Comparison of ENCODE assay signal across 22 mouse cellular contexts in the genomic region with DNA sequence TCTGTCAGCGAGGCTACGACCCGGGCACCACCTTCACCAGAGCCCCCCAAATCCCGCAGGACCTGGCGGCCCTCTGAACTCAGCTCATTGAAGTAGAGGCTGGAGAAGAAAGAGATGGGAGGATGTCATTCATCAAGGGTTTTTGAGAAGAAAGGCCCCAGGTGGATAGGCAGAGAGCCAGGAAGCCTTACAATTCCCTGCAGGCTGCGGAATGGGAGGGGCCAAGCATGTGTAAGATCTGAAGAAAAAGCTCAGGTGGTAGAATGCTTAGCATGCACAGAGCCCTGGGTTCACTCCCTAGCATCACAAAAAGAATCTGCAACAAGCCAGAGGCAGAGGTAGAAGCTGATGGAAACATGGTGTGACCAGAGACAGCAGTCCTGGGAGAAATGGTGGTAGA. TPM values are rescaled to one million over a fixed set of nuclear protein-coding genes. Genes with fewer than 3 reads are reported as not detected.
DNase-seq lines count a peak whose midpoint lies in the region; ATAC-seq lines count a peak whose summit lies in the region.
"Had no signal": no experiment of that assay in that cellular context is flagged by ENCODE, and none has a peak within 500 bp of the region (broad histone marks: within the 10 kb centered on the region; RNA-seq: fewer than 3 reads in every experiment).

No protein-coding gene starts in this region.

- no peak overlapping the region for H3K4me3 ChIP-seq in neural tube, embryonic 15.5 days (replicated peaks)
- no peak overlapping the region for H3K4me3 ChIP-seq in forebrain, embryonic 14.5 days (ENCODE audit: low read depth, low read length)
- no peak overlapping the region for H3K4me3 ChIP-seq in midbrain, embryonic 14.5 days (replicated peaks; ENCODE audit: low read depth, low read length)
- H3K4me3 ChIP-seq: erythroblast, embryonic 14.5 days; gastrocnemius, adult 2 months had no signal

- peak overlapping the region; percentile 76; the same call in 1 of the 2 replicates for H3K27ac ChIP-seq in neural tube, embryonic 15.5 days (replicated peaks)
- peak overlapping the region; percentile 85 for H3K27ac ChIP-seq in forebrain, embryonic 14.5 days (ENCODE audit: low read depth, low read length)
- peak overlapping the region; percentile 79; the same call in 1 of the 2 replicates for H3K27ac ChIP-seq in midbrain, embryonic 14.5 days (replicated peaks; ENCODE audit: low read depth, low read length)
- H3K27ac ChIP-seq: gastrocnemius, adult 2 months; macrophage had no signal

- no peak overlapping the region for H3K9ac ChIP-seq in neural tube, embryonic 15.5 days (replicated peaks)
- no peak overlapping the region for H3K9ac ChIP-seq in forebrain, embryonic 14.5 days (ENCODE audit: low read length)
- no peak overlapping the region for H3K9ac ChIP-seq in midbrain, embryonic 14.5 days (replicated peaks; ENCODE audit: low read length)

- H3K27me3 ChIP-seq in neural tube, embryonic 15.5 days (replicated peaks), result no peaks in the 10 kb centered on the region
- no peaks in the 10 kb centered on the region for H3K27me3 ChIP-seq in forebrain, embryonic 14.5 days (replicated peaks; ENCODE audit: control insufficient read depth, insufficient read depth, low read length)
- H3K27me3 ChIP-seq in midbrain, embryonic 14.5 days (ENCODE audit: control insufficient read depth, insufficient read depth, low read length), result no peaks in the 10 kb centered on the region

- intact Hi-C loops in heart, postnatal 25 days (cut with DNase I), result no loop called here

- no peaks in the 10 kb centered on the region for H3K9me3 ChIP-seq in neural tube, embryonic 15.5 days (replicated peaks)
- H3K9me3 ChIP-seq in forebrain, embryonic 14.5 days (replicated peaks; ENCODE audit: control insufficient read depth, low read length), result no peaks in the 10 kb centered on the region
- no peaks in the 10 kb centered on the region for H3K9me3 ChIP-seq in midbrain, embryonic 14.5 days (ENCODE audit: control insufficient read depth, low read length)
- H3K9me3 ChIP-seq: G1E had no signal

- peaks cover 43% of the 10 kb centered on the region for H3K4me1 ChIP-seq in neural tube, embryonic 15.5 days
- H3K4me1 ChIP-seq in forebrain, embryonic 14.5 days (ENCODE audit: control insufficient read depth, insufficient read depth, low read length), result peaks cover 28% of the 10 kb centered on the region
- H3K4me1 ChIP-seq in midbrain, embryonic 14.5 days (ENCODE audit: control insufficient read depth, insufficient read depth, low read length), result peaks cover 30% of the 10 kb centered on the region

- H3K4me2 ChIP-seq in neural tube, embryonic 15.5 days, result no peak overlapping the region
- H3K4me2 ChIP-seq in forebrain, embryonic 14.5 days (ENCODE audit: low read length), result no peak overlapping the region
- no peak overlapping the region for H3K4me2 ChIP-seq in midbrain, embryonic 14.5 days (ENCODE audit: low read length)

- DNase-seq in neural tube, embryonic 10.5 days (ENCODE audit: extremely low spot score, low spot score), result no peak
- DNase-seq in forebrain, embryonic 14.5 days (ENCODE audit: low spot score), result peak; percentile 29
- peak; percentile 12 for DNase-seq in midbrain, embryonic 14.5 days
- DNase-seq in heart, postnatal 25 days (ENCODE audit: low spot score), result no peak
- DNase-seq in gastrocnemius, postnatal 25 days, result no peak
- no peak for DNase-seq in right cerebral cortex, adult 18-20 months
- DNase-seq: adrenal gland, postnatal 25 days; cerebellum, adult 9-11 months; embryo, embryonic 11 days; gastrocnemius, adult 2 months; kidney, adult 9 months; lung, adult 2 months had no signal

- WGBS in neural tube, embryonic 15.5 days, result 86% methylated on average over 6 of the region's 6 CpGs
- WGBS in forebrain, embryonic 14.5 days, result 48% methylated on average over 6 of the region's 6 CpGs
- 70% methylated on average over 6 of the region's 6 CpGs for WGBS in midbrain, embryonic 14.5 days

- no peaks in the 10 kb centered on the region for H3K36me3 ChIP-seq in neural tube, embryonic 15.5 days
- H3K36me3 ChIP-seq in forebrain, embryonic 14.5 days (ENCODE audit: control insufficient read depth, insufficient read depth, low read length), result no peaks in the 10 kb centered on the region
- H3K36me3 ChIP-seq in midbrain, embryonic 14.5 days (ENCODE audit: control insufficient read depth, insufficient read depth, low read length), result no peaks in the 10 kb centered on the region
- H3K36me3 ChIP-seq: G1E had no signal

- ATAC-seq in neural tube, embryonic 15.5 days (ENCODE audit: low FRiP score), result no peak
- ATAC-seq in forebrain, embryonic 14.5 days, result no peak
- ATAC-seq in midbrain, embryonic 14.5 days (ENCODE audit: low FRiP score, low TSS enrichment), result no peak
- ATAC-seq: inflammation-experienced regulatory T-cells, adult 6 months had no signal

RNA-seq across cellular contexts. Expression of gene Pdzd3, which starts 2.2 kb away (rescaled TPM):
- 0.61 and 0.65 TPM in 2 replicates for polyA plus RNA-seq in neural tube, embryonic 15.5 days (2015; fragmentation: Nextera tagmentation; extraction: Ambion mirVana)
- 0.32 and 0.52 TPM in 2 replicates for polyA plus RNA-seq in forebrain, embryonic 14.5 days (2014; fragmentation: Nextera tagmentation; extraction: Ambion mirVana)
- polyA plus RNA-seq in midbrain, embryonic 14.5 days (2014; fragmentation: Nextera tagmentation; extraction: Ambion mirVana), result 0.49 and 0.57 TPM in 2 replicates
- 1 to 10 TPM; 4.3 to 4.4 TPM for total RNA-seq in heart, postnatal 25 days (2021)
- under 1 TPM; 0.99 to 1.00 TPM for total RNA-seq in gastrocnemius, postnatal 25 days (2021)
- total RNA-seq: G1E; liver, adult 2 months had no signal
- polyA plus RNA-seq: erythroblast, embryonic 14.5 days; G1E; liver, adult 2 months; macrophage had no signal

RNA-seq across cellular contexts. Expression of gene Ccdc153, which starts 13.0 kb away (rescaled TPM):
- polyA plus RNA-seq in neural tube, embryonic 15.5 days (2015; fragmentation: Nextera tagmentation; extraction: Ambion mirVana), result not detected in 2 replicates
- polyA plus RNA-seq in forebrain, embryonic 14.5 days (2014; fragmentation: Nextera tagmentation; extraction: Ambion mirVana), result not detected in 2 replicates
- not detected in 2 replicates for polyA plus RNA-seq in midbrain, embryonic 14.5 days (2014; fragmentation: Nextera tagmentation; extraction: Ambion mirVana)
- total RNA-seq in heart, postnatal 25 days (2021), result not detected
- not detected for total RNA-seq in gastrocnemius, postnatal 25 days (2021)
- total RNA-seq: G1E; gastrocnemius, adult 2 months; heart, adult 8-10 months; heart, postnatal 10 days; liver, adult 2 months had no signal
- polyA plus RNA-seq: erythroblast, embryonic 14.5 days; G1E; inflammation-experienced regulatory T-cells, adult 6 months; large intestine, adult 2 months; liver, adult 2 months; macrophage; spleen, adult 2 months had no signal

RNA-seq across cellular contexts. Expression of gene Nlrx1, which starts 15.0 kb away (rescaled TPM):
- polyA plus RNA-seq in neural tube, embryonic 15.5 days (2015; fragmentation: Nextera tagmentation; extraction: Ambion mirVana), result 4.5 and 5.3 TPM in 2 replicates
- 4.6 and 4.8 TPM in 2 replicates for polyA plus RNA-seq in forebrain, embryonic 14.5 days (2014; fragmentation: Nextera tagmentation; extraction: Ambion mirVana)
- polyA plus RNA-seq in midbrain, embryonic 14.5 days (2014; fragmentation: Nextera tagmentation; extraction: Ambion mirVana), result 3.7 and 3.9 TPM in 2 replicates
- total RNA-seq in heart, postnatal 25 days (2021), result 10 to 100 TPM; 19.4 to 20.7 TPM
- 10 to 100 TPM; 18.6 to 21.1 TPM for total RNA-seq in gastrocnemius, postnatal 25 days (2021)

RNA-seq across cellular contexts. Expression of gene Cbl, which starts 19.6 kb away (rescaled TPM):
- 18.2 and 20.2 TPM in 2 replicates for polyA plus RNA-seq in neural tube, embryonic 15.5 days (2015; fragmentation: Nextera tagmentation; extraction: Ambion mirVana)
- polyA plus RNA-seq in forebrain, embryonic 14.5 days (2014; fragmentation: Nextera tagmentation; extraction: Ambion mirVana), result 13.4 and 17.3 TPM in 2 replicates
- polyA plus RNA-seq in midbrain, embryonic 14.5 days (2014; fragmentation: Nextera tagmentation; extraction: Ambion mirVana), result 20.1 and 27.6 TPM in 2 replicates
- total RNA-seq in heart, postnatal 25 days (2021), result 10 to 100 TPM; 18.6 to 22.4 TPM
- total RNA-seq in gastrocnemius, postnatal 25 days (2021), result 1 to 10 TPM; 9.2 to 9.4 TPM

RNA-seq across cellular contexts. Expression of gene Abcg4, which starts 35.0 kb away (rescaled TPM):
- polyA plus RNA-seq in neural tube, embryonic 15.5 days (2015; fragmentation: Nextera tagmentation; extraction: Ambion mirVana), result 26.8 and 30.3 TPM in 2 replicates
- 7.1 and 8.1 TPM in 2 replicates for polyA plus RNA-seq in forebrain, embryonic 14.5 days (2014; fragmentation: Nextera tagmentation; extraction: Ambion mirVana)
- polyA plus RNA-seq in midbrain, embryonic 14.5 days (2014; fragmentation: Nextera tagmentation; extraction: Ambion mirVana), result 18.9 and 20.1 TPM in 2 replicates
- under 1 TPM; 0.34 to 0.42 TPM for total RNA-seq in heart, postnatal 25 days (2021)
- under 1 TPM; 0.15 to 0.62 TPM for total RNA-seq in gastrocnemius, postnatal 25 days (2021)
- total RNA-seq: liver, adult 2 months had no signal
- polyA plus RNA-seq: inflammation-experienced regulatory T-cells, adult 6 months; macrophage had no signal

Comparison
In these comparisons a context has a peak if more than half of its experiments do, and no peak if none do; other contexts are left out.
1. DNase-seq: peak in forebrain, embryonic 14.5 days (single experiment) and midbrain, embryonic 14.5 days (single experiment); none in neural tube, embryonic 10.5 days (single experiment), heart, postnatal 25 days (single experiment), gastrocnemius, postnatal 25 days (single experiment) and right cerebral cortex, adult 18-20 months (single experiment).
2. Peak in every context shown above with its lines, with median percentiles within 50 percentile points of each other: H3K27ac ChIP-seq.